Mouse (Mus musculus) G1E (cell line): ENCODE measurements around the gene Rbm15. TPM values are rescaled to one million over a fixed set of nuclear protein-coding genes. Genes with fewer than 3 reads are reported as not detected.

Experiments used
- ATAC-seq: 2 replicates; pipeline ENCODE4 v1.8.0; 2016; ENCODE audit warnings: mild to moderate bottlenecking; ENCODE audit not compliant: insufficient number of reproducible peaks, poor library complexity, low FRiP score, severe bottlenecking; ENCODE audit errors: extremely low read depth
- DNase-seq: peaks from one replicate; pipeline ENCODE4 v3.0.0; 2012; ENCODE audit warnings: low spot score
- H3K27me3 ChIP-seq: 2 replicates; pipeline ENCODE4 v1.6.1; 2012; ENCODE audit warnings: mild to moderate bottlenecking, low read length, inconsistent platforms; ENCODE audit not compliant: insufficient read depth
- H3K36me3 ChIP-seq: replicated peaks from 2 replicates; pipeline ENCODE3; 2012; ENCODE audit warnings: mild to moderate bottlenecking, inconsistent platforms
- H3K4me1 ChIP-seq: 2 replicates; pipeline ENCODE4 v1.6.1; 2012; ENCODE audit warnings: low read depth, low read length, inconsistent platforms, mixed read lengths; ENCODE audit not compliant: insufficient read depth
- H3K4me3 ChIP-seq: 2 replicates; pipeline ENCODE4 v1.5.1; 2012; ENCODE audit warnings: low read depth, mild to moderate bottlenecking, inconsistent platforms, low read length, moderate library complexity, mixed read lengths
- H3K9me3 ChIP-seq: replicated peaks from 2 replicates; pipeline ENCODE4 v1.6.1; 2012; ENCODE audit warnings: inconsistent platforms
- CTCF ChIP-seq: IDR thresholded peaks from 2 replicates; pipeline ENCODE4 v1.5.1; 2012; ENCODE audit warnings: low read depth, low read length, inconsistent platforms, mixed read lengths
- GATA1 ChIP-seq: IDR thresholded peaks from 2 replicates; pipeline ENCODE4 v1.6.1; 2012; ENCODE audit warnings: borderline replicate concordance, low read length, inconsistent platforms, mixed read lengths
- GATA2 ChIP-seq: IDR thresholded peaks from 2 replicates; pipeline ENCODE4 v1.6.1; 2012; ENCODE audit warnings: low read depth, low read length, inconsistent platforms, borderline replicate concordance
- POLR2AphosphoS5 ChIP-seq: IDR thresholded peaks from 2 replicates; pipeline ENCODE4 v1.6.1; 2012; ENCODE audit warnings: low read depth, low read length, inconsistent platforms; ENCODE audit not compliant: insufficient replicate concordance
- TAL1 ChIP-seq: conservative IDR thresholded peaks from 2 replicates; pipeline ENCODE4 v1.6.1; 2012; ENCODE audit warnings: low read depth, low read length, inconsistent platforms, mixed read lengths
- polyA plus RNA-seq: library from polyadenylated mRNA; stranded (reverse); fragments of >175 nt; gene quantifications from 2 replicates; pipeline ENCODE4 v1.2.3, GENCODE M21; 2012
- total RNA-seq, 2 experiments: library from RNA; stranded (forward) in 1 of 2; stranded (reverse) in 1 of 2; fragments of 200-1000 nt in 1 of 2; fragments of >200 nt in 1 of 2; fragmentation: Nextera tagmentation in 1 of 2; gene quantifications; 2 replicates each; pipeline ENCODE4 v1.2.3; 2014 to 2017

The Rbm15 gene
- total and polyA plus RNA-seq, 3 experiments = 5.9 to 105 (median 50.0) TPM

GRCm38 (mm10) chr3:107278479-107279269 lies 54.8 kb downstream of the Rbm15 start, which contains the start of gene Lamtor5:
Gene Lamtor5, plus strand, starts transcription at chr3:107278858.
- peaks cover 14% of the 10 kb centered on the region for H3K4me1 ChIP-seq
- ATAC-seq = peak; percentile 67
- no peaks in the 10 kb centered on the region for H3K9me3 ChIP-seq
- peaks cover 3% of the 10 kb centered on the region; the same call in 1 of the 2 replicates for H3K27me3 ChIP-seq
- TF ChIP-seq CTCF (no peak), TAL1 (no peak), GATA2 (no peak), GATA1 (no peak), POLR2AphosphoS5 (no peak)
- DNase-seq = peak; percentile 61
- H3K36me3 ChIP-seq = peaks cover 28% of the 10 kb centered on the region
- peak within 1 kb of the TSS; percentile 97 for H3K4me3 ChIP-seq

DNA sequence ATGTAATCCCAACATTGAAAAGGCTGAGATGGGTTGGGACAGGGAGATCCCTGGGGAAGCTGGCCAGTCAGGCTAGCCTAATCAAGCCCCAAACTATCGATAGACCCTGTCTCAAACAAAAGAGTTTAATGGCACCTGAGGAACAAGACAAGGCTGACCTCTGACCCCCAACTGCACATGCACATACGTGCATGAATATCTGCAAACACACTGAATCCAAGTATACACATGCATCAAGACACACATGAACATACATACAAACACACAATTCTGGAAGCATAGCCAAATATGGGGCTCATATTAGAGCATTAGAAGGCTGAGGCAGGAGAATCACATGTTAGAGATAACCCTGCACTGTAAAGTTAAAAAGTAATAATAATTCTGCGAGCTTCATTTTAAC lies 56.8 kb downstream of the Rbm15 start:
- peaks cover 23% of the 10 kb centered on the region for H3K4me1 ChIP-seq
- peaks cover 3% of the 10 kb centered on the region; the same call in 1 of the 2 replicates for H3K27me3 ChIP-seq
- TF ChIP-seq CTCF (no peak), GATA1 (no peak), POLR2AphosphoS5 (no peak), TAL1 (no peak), GATA2 (no peak)
- no peak for DNase-seq
- no peak overlapping the region for H3K4me3 ChIP-seq
- no peak for ATAC-seq
- no peaks in the 10 kb centered on the region for H3K9me3 ChIP-seq
- H3K36me3 ChIP-seq = peaks cover 10% of the 10 kb centered on the region

DNA sequence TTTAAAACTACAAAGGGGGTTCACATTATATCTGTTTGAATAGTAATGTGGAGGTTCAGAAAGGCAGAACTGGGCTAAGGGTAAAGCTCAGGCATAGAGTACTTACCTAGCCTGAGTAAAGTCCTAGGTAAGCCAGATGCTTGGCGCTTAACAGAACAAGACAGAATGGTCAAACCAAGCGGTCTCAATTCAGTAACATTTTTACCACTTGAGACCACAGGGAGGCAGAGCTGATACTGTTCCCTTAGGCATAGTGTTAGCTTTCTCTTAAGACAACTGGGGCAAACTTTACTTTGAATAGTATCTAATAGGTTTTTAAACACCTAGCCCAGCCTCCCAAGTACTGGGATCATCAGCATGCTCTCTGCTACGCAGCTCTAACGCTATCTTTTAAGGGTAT lies 57.5 kb downstream of the Rbm15 start:
- Histone ChIP-seq H3K36me3 (peaks cover 4% of the 10 kb centered on the region), H3K4me3 (no peak overlapping the region), H3K27me3 (peaks cover 3% of the 10 kb centered on the region; the same call in 1 of the 2 replicates), H3K4me1 (peaks cover 23% of the 10 kb centered on the region), H3K9me3 (no peaks in the 10 kb centered on the region)
- DNase-seq = no peak
- ATAC-seq = no peak
- TF ChIP-seq TAL1 = no peak

Other genes with a start within 250 kb of the Rbm15 start
- gene Kcna2, start 232.5 kb downstream of the Rbm15 start, total RNA-seq (2014; fragmentation: Nextera tagmentation) = not detected in 2 replicates
- under 0.01 and 0.11 TPM in 2 replicates for gene Kcna2, start 232.5 kb downstream of the Rbm15 start, total RNA-seq (2017)
- not detected in 2 replicates for gene Kcna2, start 232.5 kb downstream of the Rbm15 start, polyA plus RNA-seq
- not detected in 2 replicates for gene Kcna10, start 150.6 kb downstream of the Rbm15 start, total RNA-seq (2014; fragmentation: Nextera tagmentation)
- gene Kcna10, start 150.6 kb downstream of the Rbm15 start, total RNA-seq (2017) = 0.05 TPM in 1 of 2 replicates, not detected in the other
- not detected in 2 replicates for gene Kcna10, start 150.6 kb downstream of the Rbm15 start, polyA plus RNA-seq
- gene Cym, start 111.9 kb downstream of the Rbm15 start, total RNA-seq (2014; fragmentation: Nextera tagmentation) = not detected in 2 replicates
- not detected in 2 replicates for gene Cym, start 111.9 kb downstream of the Rbm15 start, total RNA-seq (2017)
- not detected in 2 replicates for gene Cym, start 111.9 kb downstream of the Rbm15 start, polyA plus RNA-seq
- not detected in 2 replicates for gene A630076J17Rik, start 103.1 kb downstream of the Rbm15 start, total RNA-seq (2014; fragmentation: Nextera tagmentation)
- 0.06 TPM in 1 of 2 replicates, not detected in the other for gene A630076J17Rik, start 103.1 kb downstream of the Rbm15 start, total RNA-seq (2017)
- gene A630076J17Rik, start 103.1 kb downstream of the Rbm15 start, polyA plus RNA-seq = not detected in 2 replicates
- gene Prok1, start 94.0 kb downstream of the Rbm15 start, total RNA-seq (2014; fragmentation: Nextera tagmentation) = not detected in 2 replicates
- gene Prok1, start 94.0 kb downstream of the Rbm15 start, total RNA-seq (2017) = 0.06 and 0.11 TPM in 2 replicates
- gene Prok1, start 94.0 kb downstream of the Rbm15 start, polyA plus RNA-seq = 0.04 TPM in 1 of 2 replicates, not detected in the other
- gene Lamtor5, start 54.8 kb downstream of the Rbm15 start, total RNA-seq (2014; fragmentation: Nextera tagmentation) = 50.3 and 56.3 TPM in 2 replicates
- gene Lamtor5, start 54.8 kb downstream of the Rbm15 start, total RNA-seq (2017) = 91.4 and 111 TPM in 2 replicates
- 26.8 and 27.0 TPM in 2 replicates for gene Lamtor5, start 54.8 kb downstream of the Rbm15 start, polyA plus RNA-seq
- gene Slc16a4, start 42.4 kb downstream of the Rbm15 start, total RNA-seq (2014; fragmentation: Nextera tagmentation) = not detected in 2 replicates
- 0.22 and 0.29 TPM in 2 replicates for gene Slc16a4, start 42.4 kb downstream of the Rbm15 start, total RNA-seq (2017)
- not detected in 2 replicates for gene Slc16a4, start 42.4 kb downstream of the Rbm15 start, polyA plus RNA-seq
- gene Kcnc4, start 125.9 kb upstream of the Rbm15 start, total RNA-seq (2014; fragmentation: Nextera tagmentation) = not detected in 2 replicates
- gene Kcnc4, start 125.9 kb upstream of the Rbm15 start, total RNA-seq (2017) = 0.06 and 0.11 TPM in 2 replicates
- gene Kcnc4, start 125.9 kb upstream of the Rbm15 start, polyA plus RNA-seq = not detected in 2 replicates
- 1.2 TPM in 1 of 2 replicates, not detected in the other for gene Slc6a17, start 184.3 kb upstream of the Rbm15 start, total RNA-seq (2014; fragmentation: Nextera tagmentation)
- 0.11 and 0.12 TPM in 2 replicates for gene Slc6a17, start 184.3 kb upstream of the Rbm15 start, total RNA-seq (2017)
- not detected in 2 replicates for gene Slc6a17, start 184.3 kb upstream of the Rbm15 start, polyA plus RNA-seq
- gene Ubl4b, start 221.4 kb upstream of the Rbm15 start, total RNA-seq (2014; fragmentation: Nextera tagmentation) = not detected in 2 replicates
- gene Ubl4b, start 221.4 kb upstream of the Rbm15 start, total RNA-seq (2017) = 0.06 and 0.11 TPM in 2 replicates
- gene Ubl4b, start 221.4 kb upstream of the Rbm15 start, polyA plus RNA-seq = not detected in 2 replicates